In the genomic region with DNA sequence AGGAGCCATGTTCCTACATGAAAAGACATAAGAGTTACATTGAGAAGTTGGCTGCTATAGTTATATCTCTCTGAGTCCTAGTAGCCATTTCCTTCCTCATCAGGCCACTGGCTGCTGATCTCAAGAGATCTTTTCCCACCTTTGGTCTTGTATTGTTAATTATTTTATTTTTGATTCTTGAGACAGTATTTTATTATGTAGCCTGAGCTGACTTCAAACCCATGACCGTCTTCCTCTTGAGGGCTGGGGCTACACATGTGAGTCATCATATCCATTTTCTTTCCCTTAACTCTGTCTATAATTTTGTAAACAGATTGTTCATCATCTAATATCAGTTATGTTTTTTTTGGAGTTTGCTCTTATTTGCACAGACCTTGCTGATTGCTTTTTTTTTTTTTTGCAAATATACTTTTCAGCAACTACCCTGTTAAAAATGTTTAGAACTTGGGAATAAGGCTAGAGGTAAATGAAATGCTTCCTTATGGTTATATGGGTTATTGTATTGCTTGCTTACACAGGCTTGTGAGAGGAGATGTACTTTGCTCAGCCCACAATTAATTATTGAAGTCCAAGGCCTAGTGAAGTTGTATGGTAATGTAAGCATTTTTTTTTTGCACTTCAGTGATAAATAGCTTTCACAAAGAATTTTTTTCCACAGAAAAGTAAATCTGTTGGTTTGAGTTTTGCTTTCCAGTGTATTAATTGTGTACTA, we compare ENCODE assay signal across 31 mouse cellular contexts. TPM values are rescaled to one million over a fixed set of nuclear protein-coding genes. Genes with fewer than 3 reads are reported as not detected.
"Had no signal": no experiment of that assay in that cellular context is flagged by ENCODE, and none has a peak within 500 bp of the region (broad histone marks: within the 10 kb centered on the region; RNA-seq: fewer than 3 reads in every experiment).

No protein-coding gene starts in this region.

- H3K9ac ChIP-seq: heart, embryonic 12.5 days; hindbrain, embryonic 12.5 days; hindbrain, embryonic 14.5 days; kidney, embryonic 15.5 days; limb, embryonic 13.5 days; limb, embryonic 15.5 days; liver, embryonic 12.5 days had no signal

- H3K9me3 ChIP-seq: heart, embryonic 10.5 days; hindbrain, embryonic 10.5 days; hindbrain, embryonic 12.5 days; kidney, embryonic 15.5 days; limb, embryonic 13.5 days; limb, embryonic 15.5 days; liver, embryonic 12.5 days had no signal

- H3K4me1 ChIP-seq: heart, embryonic 10.5 days; heart, embryonic 12.5 days; hindbrain, embryonic 12.5 days; kidney, embryonic 15.5 days; limb, embryonic 13.5 days; limb, embryonic 15.5 days; liver, embryonic 12.5 days had no signal

- H3K27ac ChIP-seq: gastrocnemius, adult 2 months; heart, embryonic 10.5 days; hindbrain, embryonic 10.5 days; hindbrain, embryonic 12.5 days; hindbrain, embryonic 14.5 days; kidney, embryonic 15.5 days; kidney, postnatal 0 days; limb, embryonic 13.5 days; limb, embryonic 15.5 days; liver, embryonic 12.5 days had no signal

- H3K27me3 ChIP-seq: heart, embryonic 12.5 days; hindbrain, embryonic 12.5 days; kidney, embryonic 15.5 days; limb, embryonic 13.5 days; limb, embryonic 15.5 days; liver, embryonic 12.5 days had no signal

- H3K4me3 ChIP-seq: gastrocnemius, adult 2 months; heart, embryonic 10.5 days; heart, embryonic 12.5 days; hindbrain, embryonic 10.5 days; hindbrain, embryonic 12.5 days; kidney, embryonic 15.5 days; limb, embryonic 13.5 days; limb, embryonic 15.5 days; liver, embryonic 12.5 days had no signal

- ATAC-seq: hindbrain, embryonic 16.5 days; inflammation-experienced regulatory T-cells, adult 6 months; liver, embryonic 12.5 days had no signal

- DNase-seq: gastrocnemius, adult 2 months; gastrocnemius, postnatal 10 days; gastrocnemius, postnatal 25 days; heart, adult 18-20 months; heart, postnatal 10 days; heart, postnatal 4 days; kidney, adult 11 months; kidney, adult 2 months; kidney, adult 9 months; kidney, postnatal 14 days; kidney, postnatal 36 days; layer of hippocampus, adult 9-11 months; layer of hippocampus, postnatal 36 days; left cerebral cortex, postnatal 4 days had no signal

- H3K4me2 ChIP-seq: heart, embryonic 12.5 days; hindbrain, embryonic 12.5 days; hindbrain, embryonic 14.5 days; kidney, embryonic 15.5 days; limb, embryonic 13.5 days; limb, embryonic 15.5 days; liver, embryonic 12.5 days had no signal

- H3K36me3 ChIP-seq: heart, embryonic 10.5 days; heart, embryonic 12.5 days; hindbrain, embryonic 10.5 days; hindbrain, embryonic 12.5 days; kidney, embryonic 15.5 days; limb, embryonic 13.5 days; limb, embryonic 15.5 days; liver, embryonic 12.5 days had no signal

RNA-seq across cellular contexts. Expression of a gene that starts 2.0 kb away (rescaled TPM):
- polyA plus RNA-seq: heart, embryonic 10.5 days; heart, embryonic 12.5 days; heart, embryonic 14.5 days; heart, embryonic 16.5 days; hindbrain, embryonic 10.5 days; hindbrain, embryonic 12.5 days; hindbrain, embryonic 14.5 days; hindbrain, embryonic 16.5 days; inflammation-experienced regulatory T-cells, adult 6 months; kidney, adult 2 months; kidney, embryonic 15.5 days; kidney, postnatal 0 days; large intestine, adult 2 months; limb, embryonic 11.5 days; limb, embryonic 13.5 days; limb, embryonic 15.5 days; liver, adult 2 months; liver, embryonic 12.5 days had no signal

RNA-seq across cellular contexts. Expression of a gene that starts 2.8 kb away (rescaled TPM):
- polyA plus RNA-seq: heart, embryonic 10.5 days; heart, embryonic 12.5 days; heart, embryonic 14.5 days; heart, embryonic 16.5 days; hindbrain, embryonic 10.5 days; hindbrain, embryonic 12.5 days; hindbrain, embryonic 14.5 days; hindbrain, embryonic 16.5 days; inflammation-experienced regulatory T-cells, adult 6 months; kidney, adult 2 months; kidney, embryonic 15.5 days; kidney, postnatal 0 days; large intestine, adult 2 months; limb, embryonic 11.5 days; limb, embryonic 13.5 days; limb, embryonic 15.5 days; liver, adult 2 months; liver, embryonic 12.5 days had no signal
